Mouse (Mus musculus) left cerebral cortex, adult 11 months (tissue): ENCODE results near the gene Spata31d1b.
"Not testable (repeated sequence)": the region's sequence is repeated elsewhere in the genome, so short reads cannot be mapped to it uniquely, and the experiment has no call there.

Experiments used
- DNase-seq: peaks from one replicate; pipeline ENCODE4 v3.0.0; 2022; ENCODE audit warnings: low spot score

Spata31d1b gene

DNA sequence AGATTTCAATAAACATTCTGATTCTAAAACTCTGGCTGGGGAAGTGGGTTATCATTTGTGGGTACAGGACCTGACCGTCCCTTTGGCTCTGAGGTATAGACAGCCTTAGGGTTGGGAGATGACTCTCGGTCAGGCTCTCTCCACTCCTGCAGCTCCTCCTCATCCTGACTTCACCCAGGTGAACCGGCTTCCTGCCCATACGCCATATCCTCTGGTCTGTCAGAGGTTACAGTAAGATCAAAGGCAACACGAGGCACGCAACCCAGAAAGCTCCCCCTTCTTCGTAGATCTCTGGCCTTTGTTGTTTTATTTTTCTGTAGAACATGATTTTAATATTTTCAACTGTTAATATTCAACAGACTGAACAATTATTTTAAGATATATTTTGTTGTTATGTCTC lies 16.3 kb upstream of the Spata31d1b start:
- no peak for DNase-seq

- no peak for DNase-seq
Observed at GRCm38 (mm10) chr13:59699131-59699530, 13.0 kb upstream of the Spata31d1b start.

- DNase-seq, result not testable (repeated sequence)
Observed at GRCm38 (mm10) chr13:59700137-59700536, 11.9 kb upstream of the Spata31d1b start.

- DNase-seq, result no peak
Observed at GRCm38 (mm10) chr13:59703514-59703913, 8.6 kb upstream of the Spata31d1b start.

DNA sequence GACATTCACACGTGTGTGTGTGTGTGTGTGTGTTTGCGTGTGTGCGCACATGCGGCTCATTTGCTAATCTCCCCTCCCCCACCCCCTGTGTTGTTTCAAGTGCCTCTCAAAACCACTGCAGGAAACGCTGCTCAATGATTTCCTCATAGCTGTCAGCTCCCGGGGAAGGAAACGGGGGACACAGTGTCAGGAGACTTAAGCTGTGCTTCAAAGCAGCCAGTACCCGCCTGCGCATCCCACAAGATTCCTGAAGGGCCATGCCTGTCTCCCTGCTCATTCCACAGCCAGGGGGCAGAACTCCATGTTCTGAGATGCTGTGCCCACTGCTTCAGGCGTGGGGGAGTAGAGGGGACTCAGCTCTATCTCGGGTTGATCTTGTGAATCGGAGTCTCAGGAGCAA lies 7.5 kb upstream of the Spata31d1b start:
- no peak for DNase-seq

DNA sequence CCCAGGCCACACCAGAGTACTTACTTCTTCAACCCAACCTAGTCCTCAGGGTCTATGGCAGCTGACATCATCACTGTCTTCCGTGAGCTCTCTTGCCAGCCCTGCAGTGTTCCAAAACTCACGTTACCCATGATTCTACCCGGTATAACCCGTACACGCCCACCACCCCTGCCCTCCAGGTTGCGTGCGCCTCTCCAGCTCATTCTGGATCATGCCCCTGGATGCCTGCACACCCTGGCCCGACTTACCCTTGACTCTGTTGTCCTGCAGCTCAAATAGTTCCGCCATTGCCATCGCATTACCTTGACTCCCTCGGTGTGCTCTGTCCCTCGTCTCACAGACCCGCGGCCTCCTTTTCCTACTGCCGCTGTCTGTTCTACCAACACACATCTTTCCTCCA lies 1.9 kb upstream of the Spata31d1b start, which contains the start of gene Spata31d1a:
Gene Spata31d1a (minus strand): TSS at position 101 of the 400 bp plus-strand sequence.
- no peak for DNase-seq

GRCm38 (mm10) chr13:59713710-59714109 lies 1.6 kb downstream of the Spata31d1b start:
- no peak for DNase-seq

DNA sequence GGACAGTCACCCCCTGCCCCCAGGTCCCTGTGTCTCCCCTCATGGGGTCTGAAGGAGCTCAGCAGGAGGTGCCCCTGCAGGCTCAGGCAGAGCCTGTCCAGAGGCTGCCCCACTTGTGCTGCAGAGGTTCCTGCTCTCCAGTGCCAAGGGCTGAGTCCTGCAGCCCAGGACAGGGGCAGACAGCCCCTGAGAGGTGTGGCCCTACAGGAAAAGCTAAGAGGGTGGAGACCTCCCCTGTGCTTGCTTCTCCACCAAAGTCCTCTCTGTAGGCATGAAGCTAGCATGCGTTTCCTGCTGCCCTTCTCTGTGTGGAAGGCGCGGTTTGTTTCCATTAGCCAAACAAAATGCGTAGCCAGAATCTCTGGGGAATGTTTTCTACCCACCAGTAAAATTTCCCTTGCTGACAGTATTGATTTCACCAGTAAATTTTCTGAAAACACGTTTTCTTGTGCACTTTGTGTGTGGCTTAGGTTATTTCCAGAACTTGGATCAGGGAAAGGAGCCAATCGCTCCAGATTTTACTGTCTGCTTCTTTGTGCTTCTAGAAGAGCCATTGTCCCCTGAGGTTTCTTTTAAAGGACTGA lies 6.9 kb downstream of the Spata31d1b start:
- DNase-seq, result not testable (repeated sequence)

GRCm38 (mm10) chr13:59719475-59719874 lies 7.4 kb downstream of the Spata31d1b start:
- no peak for DNase-seq

DNA sequence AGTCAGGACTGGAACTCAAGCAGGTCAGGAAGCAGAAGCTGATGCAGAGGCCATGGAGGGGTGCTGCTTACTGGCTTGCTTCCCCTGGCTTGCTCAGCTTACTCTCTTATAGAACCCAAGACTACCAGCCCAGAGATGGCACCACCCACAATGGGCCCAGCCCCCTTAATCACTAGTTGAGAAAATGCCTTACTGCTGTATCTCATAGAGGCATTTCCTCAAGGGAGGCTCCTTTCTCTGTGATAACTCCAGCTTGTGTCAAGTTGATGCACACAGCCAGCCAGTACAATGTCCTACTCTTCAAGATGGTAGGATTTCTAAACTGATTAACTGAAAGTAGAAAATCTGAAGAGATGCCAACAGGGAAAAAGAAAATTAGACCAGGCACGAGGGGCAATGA lies 10.0 kb downstream of the Spata31d1b start:
- DNase-seq, result not testable (repeated sequence)

GRCm38 (mm10) chr13:59726139-59726867 lies 14.2 kb downstream of the Spata31d1b start:
- no peak for DNase-seq

GRCm38 (mm10) chr13:59728378-59729093 lies 16.5 kb downstream of the Spata31d1b start:
- DNase-seq, result peak; percentile 71

DNA sequence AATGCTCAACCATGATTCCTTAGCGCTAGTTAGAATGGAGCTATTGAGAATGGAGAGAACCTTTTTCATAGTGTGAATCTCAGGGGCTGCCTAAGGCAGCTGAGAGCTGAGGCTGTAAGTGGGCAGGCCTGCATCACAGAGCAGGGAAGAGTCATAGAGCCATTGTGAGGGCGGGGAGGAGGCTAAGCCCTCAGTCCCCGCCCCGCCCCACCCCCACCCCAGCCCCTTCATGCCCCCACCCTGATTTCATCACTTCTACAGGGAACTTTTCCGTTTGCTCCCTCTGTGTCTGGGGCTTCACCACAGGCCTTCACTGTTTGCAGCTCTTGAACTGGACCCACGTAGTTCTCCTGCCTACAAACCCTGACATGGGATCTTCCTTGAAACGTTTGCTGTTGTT lies 19.6 kb downstream of the Spata31d1b start, which contains the start of gene Spata31d1d:
Gene Spata31d1d (minus strand): TSS at position 101 of the 400 bp plus-strand sequence.
- DNase-seq, result no peak

DNA sequence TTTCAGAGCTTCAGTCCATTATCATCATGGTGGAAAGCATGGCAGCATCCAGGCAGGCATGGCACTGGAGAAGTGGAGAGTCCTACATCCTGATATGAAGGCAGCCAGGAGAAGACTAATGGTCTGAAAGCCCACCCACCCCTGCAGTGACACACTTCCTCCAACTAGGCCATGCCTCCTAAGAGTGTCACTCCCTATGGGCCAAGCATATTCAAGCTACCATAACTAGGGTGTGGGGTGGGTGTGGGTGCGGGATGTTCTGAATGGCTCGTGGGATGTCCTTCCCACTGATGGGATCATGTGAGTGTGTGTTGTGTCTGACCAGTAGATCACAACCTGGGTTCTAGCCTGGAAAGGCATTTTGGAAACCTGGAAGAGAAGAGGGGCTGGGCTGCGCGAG lies 21.9 kb downstream of the Spata31d1b start:
- DNase-seq, result no peak

GRCm38 (mm10) chr13:59734347-59734746 lies 22.3 kb downstream of the Spata31d1b start:
- DNase-seq, result not testable (repeated sequence)

- DNase-seq, result no peak
Observed at GRCm38 (mm10) chr13:59735190-59735589, 23.1 kb downstream of the Spata31d1b start.

DNA sequence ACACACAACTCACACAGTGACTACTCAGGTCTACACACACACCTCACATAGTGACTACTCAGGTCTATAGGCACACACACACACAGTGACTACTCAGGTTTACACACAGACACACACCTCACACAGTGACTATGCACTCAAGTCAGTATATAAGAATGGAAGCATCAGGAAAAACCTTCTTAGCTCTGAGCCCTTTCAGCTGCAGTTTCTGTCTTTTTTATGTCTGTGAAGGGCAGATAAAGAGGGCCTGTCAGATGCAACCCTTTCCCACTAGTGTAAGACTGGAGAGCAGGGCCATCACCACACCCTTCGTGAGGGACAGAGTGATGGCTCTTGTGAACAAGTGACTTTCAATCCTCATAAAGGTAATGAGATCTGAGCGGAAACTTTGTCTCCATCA lies 26.4 kb downstream of the Spata31d1b start:
- no peak for DNase-seq

DNA sequence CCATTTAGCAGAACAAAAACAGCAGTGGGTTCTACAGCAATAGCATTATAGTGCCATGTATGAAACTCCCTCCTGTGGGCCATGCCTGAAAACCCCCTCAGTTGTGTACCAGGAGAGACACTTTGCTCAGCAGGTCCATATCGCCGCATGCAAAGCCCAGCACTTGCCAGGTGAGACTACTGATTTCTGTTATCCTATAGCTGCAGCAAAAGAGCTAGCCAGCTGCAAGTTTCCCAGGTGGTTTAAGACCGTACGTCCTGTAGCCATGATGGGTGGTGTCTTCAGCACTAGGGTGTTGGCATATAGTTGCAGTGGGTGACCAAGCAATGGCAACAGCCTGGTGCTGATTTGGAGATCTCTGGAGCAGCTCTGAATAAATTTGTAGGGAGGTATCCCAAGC lies 27.3 kb downstream of the Spata31d1b start:
- DNase-seq, result no peak

DNA sequence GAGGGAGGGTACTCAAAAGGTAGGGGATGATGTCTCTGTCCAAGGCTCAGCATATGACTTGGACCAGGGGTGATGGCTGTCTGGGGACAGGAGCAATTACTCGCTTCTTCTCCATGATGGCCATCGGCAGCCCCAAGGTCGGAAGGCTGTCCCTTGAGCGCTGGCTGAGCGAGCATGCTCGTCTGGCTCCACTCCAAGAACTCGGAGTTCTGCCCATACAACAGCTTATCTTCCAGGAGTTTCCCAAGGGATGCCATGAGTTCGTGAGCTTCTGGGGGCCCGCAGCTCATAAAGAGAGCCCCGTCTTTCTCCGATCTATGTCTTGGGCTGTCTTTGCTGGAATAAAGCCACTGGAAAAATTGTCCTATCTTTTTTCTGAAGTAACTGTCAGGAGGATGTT lies 29.0 kb downstream of the Spata31d1b start:
- no peak for DNase-seq

DNA sequence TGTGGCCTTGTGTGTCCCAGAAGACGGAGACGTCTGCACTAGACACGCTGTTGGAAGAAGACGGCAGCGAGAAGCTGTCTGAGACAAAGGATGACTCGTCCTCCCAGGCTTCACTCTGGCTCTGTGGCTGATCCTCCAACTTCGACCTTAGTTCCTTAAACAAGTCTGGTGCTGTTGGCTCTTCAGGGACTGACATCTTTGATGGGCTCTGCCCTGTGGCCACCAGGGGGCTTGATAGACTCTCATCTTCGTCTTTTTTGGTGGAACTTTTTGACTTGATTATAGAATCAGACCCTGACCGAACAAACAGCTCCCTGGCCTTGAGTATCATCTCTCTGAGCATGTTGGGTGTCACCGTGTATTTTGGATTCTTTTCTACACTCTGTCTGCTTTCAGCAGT lies 29.6 kb downstream of the Spata31d1b start:
- no peak for DNase-seq

- no peak for DNase-seq
Observed at GRCm38 (mm10) chr13:59745462-59745861, 33.4 kb downstream of the Spata31d1b start.

DNA sequence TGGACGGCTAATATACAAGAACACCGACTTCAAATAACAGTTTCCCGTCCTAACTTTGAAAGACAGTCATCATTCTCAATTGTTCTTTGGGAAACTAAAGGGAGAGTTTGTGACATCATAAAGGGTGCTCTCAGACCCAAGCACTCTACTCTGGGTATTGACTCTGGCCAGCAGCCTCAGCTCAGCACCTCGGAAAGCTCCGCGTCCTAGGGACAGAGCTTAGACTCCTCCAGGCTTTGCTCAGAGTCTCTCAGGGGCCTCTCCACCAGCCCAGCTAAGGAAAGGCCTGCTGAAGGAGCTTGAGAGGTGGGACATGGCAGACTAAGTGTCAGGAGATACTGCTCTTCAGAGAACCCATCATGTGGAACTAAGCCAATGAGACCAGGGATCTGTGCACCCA lies 34.1 kb downstream of the Spata31d1b start:
- DNase-seq, result no peak

- DNase-seq, result no peak
Observed at GRCm38 (mm10) chr13:59746711-59747110, 34.6 kb downstream of the Spata31d1b start, which contains the start of gene 1700014D04Rik. 1700014D04Rik (minus strand) TSS chr13:59746752.
